Mouse (Mus musculus): ENCODE data around the gene Ift43. TPM values are rescaled to one million over a fixed set of nuclear protein-coding genes. Genes with fewer than 3 reads are reported as not detected.

The Ift43 gene
- polyA plus RNA-seq, 1 experiment from 2014 or later = 53.2 TPM

GRCm38 (mm10) chr12:86166244-86166643, 83.9 kb downstream of the Ift43 start:
- Histone ChIP-seq H3K4me2 (replicated peaks) (no peak overlapping the region), H3K27ac (no peak overlapping the region), H3K9ac (no peak overlapping the region), H3K4me3 (replicated peaks; ENCODE audit: low read length) (no peak overlapping the region), H3K36me3 (replicated peaks; ENCODE audit: control insufficient read depth, insufficient read depth) (no peaks in the 10 kb centered on the region), H3K4me1 (replicated peaks; ENCODE audit: control insufficient read depth, insufficient read depth, low read length) (peaks cover 15% of the 10 kb centered on the region), H3K27me3 (ENCODE audit: control insufficient read depth, insufficient read depth, low read length) (no peaks in the 10 kb centered on the region), H3K9me3 (ENCODE audit: control insufficient read depth, low read length) (no peaks in the 10 kb centered on the region)
- no peak for DNase-seq (ENCODE audit: low spot score)
- ATAC-seq (ENCODE audit: low FRiP score) = no peak
- 45% methylated on average over 2 of the region's 2 CpGs for WGBS

GRCm38 (mm10) chr12:86167075-86167474, 84.7 kb downstream of the Ift43 start:
- Histone ChIP-seq H3K27ac (no peak overlapping the region), H3K4me1 (replicated peaks; ENCODE audit: control insufficient read depth, insufficient read depth, low read length) (peaks cover 16% of the 10 kb centered on the region), H3K9ac (no peak overlapping the region), H3K27me3 (ENCODE audit: control insufficient read depth, insufficient read depth, low read length) (no peaks in the 10 kb centered on the region), H3K9me3 (ENCODE audit: control insufficient read depth, low read length) (no peaks in the 10 kb centered on the region), H3K4me3 (replicated peaks; ENCODE audit: low read length) (no peak overlapping the region), H3K36me3 (replicated peaks; ENCODE audit: control insufficient read depth, insufficient read depth) (no peaks in the 10 kb centered on the region), H3K4me2 (replicated peaks) (no peak overlapping the region)
- ATAC-seq (ENCODE audit: low FRiP score) (0 out of 2 replicates have a peak, but pooled peaks have one; percentile 41), DNase-seq (ENCODE audit: low spot score) (no peak)
- WGBS = 40% methylated on average over 9 of the region's 9 CpGs

GRCm38 (mm10) chr12:86168712-86169111, 86.4 kb downstream of the Ift43 start:
- Histone ChIP-seq H3K9ac (no peak overlapping the region), H3K9me3 (ENCODE audit: control insufficient read depth, low read length) (no peaks in the 10 kb centered on the region), H3K4me1 (replicated peaks; ENCODE audit: control insufficient read depth, insufficient read depth, low read length) (peaks cover 20% of the 10 kb centered on the region; the same call in 1 of the 2 replicates), H3K27me3 (ENCODE audit: control insufficient read depth, insufficient read depth, low read length) (no peaks in the 10 kb centered on the region), H3K27ac (no peak overlapping the region), H3K36me3 (replicated peaks; ENCODE audit: control insufficient read depth, insufficient read depth) (no peaks in the 10 kb centered on the region), H3K4me2 (replicated peaks) (no peak overlapping the region), H3K4me3 (replicated peaks; ENCODE audit: low read length) (no peak overlapping the region)
- ATAC-seq (ENCODE audit: low FRiP score) (no peak), DNase-seq (ENCODE audit: low spot score) (no peak)
- WGBS = 7% methylated on average over 1 of the region's 1 CpGs

GRCm38 (mm10) chr12:86169195-86169594, 86.9 kb downstream of the Ift43 start:
- 75% methylated on average over 5 of the region's 5 CpGs for WGBS

GRCm38 (mm10) chr12:86173314-86173713, 91.0 kb downstream of the Ift43 start:
- Histone ChIP-seq H3K9ac (no peak overlapping the region), H3K4me1 (replicated peaks; ENCODE audit: control insufficient read depth, insufficient read depth, low read length) (peaks cover 12% of the 10 kb centered on the region; the same call in 1 of the 2 replicates), H3K9me3 (ENCODE audit: control insufficient read depth, low read length) (no peaks in the 10 kb centered on the region), H3K4me2 (replicated peaks) (no peak overlapping the region), H3K4me3 (replicated peaks; ENCODE audit: low read length) (no peak overlapping the region), H3K27me3 (ENCODE audit: control insufficient read depth, insufficient read depth, low read length) (no peaks in the 10 kb centered on the region), H3K27ac (no peak overlapping the region; the same call in 1 of the 2 replicates), H3K36me3 (replicated peaks; ENCODE audit: control insufficient read depth, insufficient read depth) (no peaks in the 10 kb centered on the region)
- WGBS = 57% methylated on average over 6 of the region's 6 CpGs
- ATAC-seq (ENCODE audit: low FRiP score) (no peak), DNase-seq (ENCODE audit: low spot score) (no peak)

More at GRCm38 (mm10) chr12:86169195-86169594, 86.9 kb downstream of the Ift43 start:
- DNase-seq (ENCODE audit: low spot score) (no peak), ATAC-seq (ENCODE audit: low FRiP score) (no peak)
- H3K9ac ChIP-seq = no peak overlapping the region
- no peaks in the 10 kb centered on the region for H3K36me3 ChIP-seq (replicated peaks; ENCODE audit: control insufficient read depth, insufficient read depth)
- no peak overlapping the region for H3K4me2 ChIP-seq (replicated peaks)
- no peaks in the 10 kb centered on the region for H3K27me3 ChIP-seq (ENCODE audit: control insufficient read depth, insufficient read depth, low read length)
- no peak overlapping the region for H3K27ac ChIP-seq
- no peak overlapping the region for H3K4me3 ChIP-seq (replicated peaks; ENCODE audit: low read length)
- peaks cover 20% of the 10 kb centered on the region; the same call in 1 of the 2 replicates for H3K4me1 ChIP-seq (replicated peaks; ENCODE audit: control insufficient read depth, insufficient read depth, low read length)
- no peaks in the 10 kb centered on the region for H3K9me3 ChIP-seq (ENCODE audit: control insufficient read depth, low read length)

GRCm38 (mm10) chr12:86174369-86174768, 92.0 kb downstream of the Ift43 start:
- Histone ChIP-seq H3K4me3 (replicated peaks; ENCODE audit: low read length) (no peak overlapping the region), H3K9me3 (ENCODE audit: control insufficient read depth, low read length) (no peaks in the 10 kb centered on the region), H3K4me1 (replicated peaks; ENCODE audit: control insufficient read depth, insufficient read depth, low read length) (peaks cover 13% of the 10 kb centered on the region; the same call in 1 of the 2 replicates), H3K27me3 (ENCODE audit: control insufficient read depth, insufficient read depth, low read length) (no peaks in the 10 kb centered on the region), H3K36me3 (replicated peaks; ENCODE audit: control insufficient read depth, insufficient read depth) (no peaks in the 10 kb centered on the region), H3K9ac (no peak overlapping the region), H3K4me2 (replicated peaks) (no peak overlapping the region), H3K27ac (0 out of 2 replicates have a peak overlapping the region, but pooled peaks have one; percentile 4)
- no peak for DNase-seq (ENCODE audit: low spot score)
- ATAC-seq (ENCODE audit: low FRiP score) = no peak
- 61% methylated on average over 12 of the region's 12 CpGs for WGBS

- Histone ChIP-seq H3K27me3 (ENCODE audit: control insufficient read depth, insufficient read depth, low read length) (no peaks in the 10 kb centered on the region), H3K4me1 (replicated peaks; ENCODE audit: control insufficient read depth, insufficient read depth, low read length) (peaks cover 19% of the 10 kb centered on the region; the same call in 1 of the 2 replicates), H3K27ac (no peak overlapping the region), H3K36me3 (replicated peaks; ENCODE audit: control insufficient read depth, insufficient read depth) (no peaks in the 10 kb centered on the region), H3K9me3 (ENCODE audit: control insufficient read depth, low read length) (no peaks in the 10 kb centered on the region), H3K4me2 (replicated peaks) (no peak overlapping the region), H3K4me3 (replicated peaks; ENCODE audit: low read length) (no peak overlapping the region), H3K9ac (no peak overlapping the region)
- DNase-seq (ENCODE audit: low spot score) (no peak), ATAC-seq (ENCODE audit: low FRiP score) (no peak)
- WGBS = 17% methylated on average over 12 of the region's 12 CpGs
Measured at GRCm38 (mm10) chr12:86175476-86175942, 93.2 kb downstream of the Ift43 start.

GRCm38 (mm10) chr12:86176675-86177339, 94.5 kb downstream of the Ift43 start:
- Histone ChIP-seq H3K9ac (no peak overlapping the region), H3K4me1 (replicated peaks; ENCODE audit: control insufficient read depth, insufficient read depth, low read length) (peaks cover 26% of the 10 kb centered on the region), H3K4me3 (replicated peaks; ENCODE audit: low read length) (no peak overlapping the region), H3K27ac (no peak overlapping the region), H3K27me3 (ENCODE audit: control insufficient read depth, insufficient read depth, low read length) (no peaks in the 10 kb centered on the region), H3K9me3 (ENCODE audit: control insufficient read depth, low read length) (no peaks in the 10 kb centered on the region), H3K36me3 (replicated peaks; ENCODE audit: control insufficient read depth, insufficient read depth) (no peaks in the 10 kb centered on the region), H3K4me2 (replicated peaks) (no peak overlapping the region)
- DNase-seq (ENCODE audit: low spot score) (no peak), ATAC-seq (ENCODE audit: low FRiP score) (no peak)
- 56% methylated on average over 11 of the region's 11 CpGs for WGBS

- Histone ChIP-seq H3K36me3 (replicated peaks; ENCODE audit: control insufficient read depth, insufficient read depth) (no peaks in the 10 kb centered on the region), H3K27me3 (ENCODE audit: control insufficient read depth, insufficient read depth, low read length) (no peaks in the 10 kb centered on the region), H3K9me3 (ENCODE audit: control insufficient read depth, low read length) (no peaks in the 10 kb centered on the region), H3K27ac (no peak overlapping the region), H3K4me2 (replicated peaks) (no peak overlapping the region), H3K4me1 (replicated peaks; ENCODE audit: control insufficient read depth, insufficient read depth, low read length) (peaks cover 23% of the 10 kb centered on the region), H3K4me3 (replicated peaks; ENCODE audit: low read length) (no peak overlapping the region), H3K9ac (no peak overlapping the region)
- WGBS = 43% methylated on average over 7 of the region's 7 CpGs
- DNase-seq (ENCODE audit: low spot score) = peak; percentile 67
- no peak for ATAC-seq (ENCODE audit: low FRiP score)
Measured at GRCm38 (mm10) chr12:86179266-86179665, 96.9 kb downstream of the Ift43 start.

Data from hindbrain, embryonic 14.5 days (tissue).